Mouse (Mus musculus) myocyte (in vitro differentiated cells): Measurements from ENCODE around the gene Elac2. TPM values are rescaled to one million over a fixed set of nuclear protein-coding genes. Genes with fewer than 3 reads are reported as not detected.

Experiments
- H3K27me3 ChIP-seq: one replicate; pipeline ENCODE4 v1.6.1; 2011; ENCODE audit not compliant: control insufficient read depth, insufficient read depth, insufficient read length
- H3K36me3 ChIP-seq: one replicate; pipeline ENCODE4 v1.6.1; 2011; ENCODE audit not compliant: control insufficient read depth, insufficient read depth
- H3K4me2 ChIP-seq: one replicate; pipeline ENCODE4 v1.6.1; 2011; ENCODE audit warnings: low read depth, control low read depth
- H3K4me3 ChIP-seq: one replicate; pipeline ENCODE4 v1.5.1; 2011; ENCODE audit warnings: mild to moderate bottlenecking, control low read depth, moderate library complexity
- H3K79me2 ChIP-seq: one replicate; pipeline ENCODE4 v1.6.1; 2011; ENCODE audit not compliant: control insufficient read depth, insufficient read depth
- H3ac ChIP-seq: one replicate; pipeline ENCODE4 v1.6.1; 2011; ENCODE audit not compliant: control insufficient read depth, insufficient read length
- CEBPB ChIP-seq: IDR thresholded peaks from 2 replicates; pipeline ENCODE4 v1.6.1; 2011; ENCODE audit warnings: mild to moderate bottlenecking, moderate library complexity; ENCODE audit not compliant: poor library complexity, insufficient read depth, severe bottlenecking
- E2F4 ChIP-seq: IDR thresholded peaks from one replicate; pipeline ENCODE4 v1.6.1; 2011; ENCODE audit warnings: mild to moderate bottlenecking, control low read depth, moderate library complexity; ENCODE audit not compliant: insufficient read depth
- MAX ChIP-seq: IDR thresholded peaks from one replicate; pipeline ENCODE4 v1.6.1; 2011; ENCODE audit warnings: low read depth, mild to moderate bottlenecking, control low read depth
- MYOD1 ChIP-seq, 3 experiments: IDR thresholded peaks; one replicate each; pipeline ENCODE4 v1.6.1; 2011; ENCODE audit warnings: control low read depth in 2 of 3, low read depth in 2 of 3, mild to moderate bottlenecking in 2 of 3, moderate library complexity in 1 of 3; ENCODE audit not compliant: insufficient read length in 2 of 3, control insufficient read depth in 1 of 3
- MYOG ChIP-seq, 3 experiments: IDR thresholded peaks; one replicate each; pipeline ENCODE4 v1.6.1; 2011; ENCODE audit warnings: control low read depth in 2 of 3, low read depth in 2 of 3, mild to moderate bottlenecking in 2 of 3; ENCODE audit not compliant: insufficient read length in 2 of 3, control insufficient read depth in 1 of 3, insufficient read depth in 1 of 3
- POLR2A ChIP-seq: IDR thresholded peaks from one replicate; pipeline ENCODE4 v1.6.1; 2011; ENCODE audit warnings: low read depth, mild to moderate bottlenecking, control low read depth, moderate library complexity; ENCODE audit not compliant: insufficient read length
- POLR2AphosphoS2 ChIP-seq: IDR thresholded peaks from one replicate; pipeline ENCODE4 v1.6.1; 2011; ENCODE audit warnings: low read depth, control low read depth; ENCODE audit not compliant: insufficient read length
- REST ChIP-seq: IDR thresholded peaks from one replicate; pipeline ENCODE4 v1.6.1; 2011; ENCODE audit warnings: mild to moderate bottlenecking, control low read depth, moderate library complexity; ENCODE audit not compliant: insufficient read depth, insufficient read length
- SRF ChIP-seq: IDR thresholded peaks from one replicate; pipeline ENCODE4 v1.6.1; 2011; ENCODE audit warnings: low read depth; ENCODE audit not compliant: control insufficient read depth, insufficient read length
- TCF12 ChIP-seq: IDR thresholded peaks from one replicate; pipeline ENCODE4 v1.6.1; 2011; ENCODE audit warnings: mild to moderate bottlenecking, control low read depth; ENCODE audit not compliant: poor library complexity, insufficient read depth, severe bottlenecking
- TCF3 ChIP-seq: IDR thresholded peaks from one replicate; pipeline ENCODE4 v1.6.1; 2011; ENCODE audit warnings: low read depth, control low read depth; ENCODE audit not compliant: insufficient read length
- USF1 ChIP-seq: IDR thresholded peaks from one replicate; pipeline ENCODE4 v1.6.1; 2011; ENCODE audit warnings: low read depth, mild to moderate bottlenecking, control low read depth, moderate library complexity
- polyA plus RNA-seq: library from polyadenylated mRNA; unstranded; fragments of >200 nt; fragmentation: generic; extraction: Trizol; gene quantifications from one replicate; pipeline ENCODE4 v1.2.1, GENCODE M21; 2012; ENCODE audit warnings: missing spikeins

Elac2 gene
- polyA plus RNA-seq, 1 experiment, result 36.4 TPM

DNA sequence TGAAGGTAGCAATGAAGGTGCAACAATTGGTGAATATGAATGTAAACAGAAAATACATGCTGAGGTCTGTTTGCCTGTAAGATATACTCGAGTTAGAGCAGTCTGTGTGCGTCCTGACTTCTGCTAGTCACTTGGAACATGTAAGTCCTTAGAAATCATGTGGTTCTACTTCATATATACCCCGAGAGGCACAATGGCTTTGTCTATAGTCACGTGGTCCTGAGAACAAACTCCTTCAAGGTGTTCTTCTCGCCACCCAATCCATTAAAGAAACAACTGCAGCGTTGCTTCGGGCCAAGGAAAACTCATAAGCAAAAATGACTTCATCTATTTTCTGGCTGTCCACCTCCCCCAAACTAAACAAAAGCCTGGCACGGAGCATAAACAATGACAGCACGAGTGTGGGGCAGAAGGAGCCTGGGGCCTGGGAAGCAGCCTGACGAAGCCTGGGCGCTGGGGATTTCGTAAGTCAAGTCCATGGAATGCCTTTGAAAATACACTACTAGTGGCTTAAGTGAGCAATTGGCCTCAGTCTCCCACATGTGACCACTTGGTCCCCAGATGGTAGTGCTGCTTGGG, 60.8 kb downstream of the Elac2 start:
- H3K27me3 ChIP-seq, result no peaks in the 10 kb centered on the region
- no peaks in the 10 kb centered on the region for H3K36me3 ChIP-seq
- H3K4me2 ChIP-seq, result no peak overlapping the region
- H3K79me2 ChIP-seq, result no peaks in the 10 kb centered on the region
- TF ChIP-seq SRF, result no peak
- no peak for TF ChIP-seq MYOG (IDR thresholded peaks at IDR 0.05; ENCODE audit: control insufficient read depth in 1 of 3, insufficient read depth in 1 of 3, insufficient read length in 2 of 3, low read depth in 2 of 3)
- H3K4me3 ChIP-seq, result no peak overlapping the region
- no peak overlapping the region for H3ac ChIP-seq

DNA sequence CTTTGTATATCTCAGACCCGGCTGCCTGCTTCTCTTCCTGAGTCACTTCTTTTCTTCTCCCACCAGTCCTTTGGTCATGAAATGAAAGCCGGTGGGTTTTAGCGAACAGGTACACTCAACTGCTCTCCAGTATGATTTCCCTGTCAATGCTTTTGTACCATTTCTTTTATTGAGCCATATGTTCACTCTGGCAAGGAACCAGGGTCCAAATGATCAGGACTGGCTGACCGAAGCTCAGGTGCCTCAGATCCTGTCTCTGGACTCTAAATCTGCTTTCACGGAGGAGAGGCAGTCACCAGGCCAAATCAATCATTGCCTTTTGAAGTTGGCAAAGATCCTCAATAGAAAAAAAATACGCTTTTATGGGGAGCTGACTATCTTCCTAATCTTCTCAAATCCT, 61.7 kb downstream of the Elac2 start:
- H3K27me3 ChIP-seq, result no peaks in the 10 kb centered on the region
- H3K4me2 ChIP-seq, result no peak overlapping the region
- H3K4me3 ChIP-seq, result no peak overlapping the region
- H3K36me3 ChIP-seq, result peaks cover 3% of the 10 kb centered on the region
- TF ChIP-seq MAX (no peak), POLR2AphosphoS2 (no peak), SRF (no peak), MYOD1 (IDR thresholded peaks at IDR 0.05; ENCODE audit: control insufficient read depth in 1 of 3, insufficient read length in 2 of 3, low read depth in 2 of 3) (no peak), E2F4 (no peak)
- H3K79me2 ChIP-seq, result no peaks in the 10 kb centered on the region
- H3ac ChIP-seq, result no peak overlapping the region

DNA sequence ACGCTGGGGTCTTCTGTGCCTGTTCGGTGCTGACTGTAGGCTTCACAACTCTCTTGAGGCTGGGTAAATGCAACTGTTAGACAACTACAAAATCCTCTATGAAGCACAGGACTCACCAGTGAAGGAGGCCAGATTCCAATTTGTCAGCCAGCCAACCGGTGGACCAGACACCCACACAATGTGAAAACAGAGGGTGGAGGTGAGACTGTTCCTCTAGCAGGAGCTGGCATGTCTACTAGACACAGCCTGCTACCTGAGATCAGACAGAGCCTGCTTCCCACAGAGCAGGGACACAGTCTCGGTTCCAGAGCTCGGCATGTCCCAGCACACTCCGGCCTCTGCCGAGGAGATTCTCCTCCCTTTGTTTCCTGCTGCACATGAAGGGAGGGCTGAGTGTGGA, 70.3 kb downstream of the Elac2 start:
- Histone ChIP-seq H3K4me2 (no peak overlapping the region), H3K27me3 (no peaks in the 10 kb centered on the region), H3K79me2 (no peaks in the 10 kb centered on the region), H3K4me3 (no peak overlapping the region), H3K36me3 (peaks cover 3% of the 10 kb centered on the region), H3ac (no peak overlapping the region)
- TF ChIP-seq CEBPB, result no peak
- no peak for TF ChIP-seq MAX
- no peak for TF ChIP-seq USF1
- TF ChIP-seq POLR2AphosphoS2, result no peak
- TF ChIP-seq REST, result no peak
- TF ChIP-seq SRF, result no peak
- TF ChIP-seq MYOG (IDR thresholded peaks at IDR 0.05; ENCODE audit: control insufficient read depth in 1 of 3, insufficient read depth in 1 of 3, insufficient read length in 2 of 3, low read depth in 2 of 3), result no peak
- TF ChIP-seq E2F4, result no peak
- no peak for TF ChIP-seq POLR2A
- TF ChIP-seq TCF12, result no peak
- TF ChIP-seq MYOD1 (IDR thresholded peaks at IDR 0.05; ENCODE audit: control insufficient read depth in 1 of 3, insufficient read length in 2 of 3, low read depth in 2 of 3), result no peak
- TF ChIP-seq TCF3, result no peak

DNA sequence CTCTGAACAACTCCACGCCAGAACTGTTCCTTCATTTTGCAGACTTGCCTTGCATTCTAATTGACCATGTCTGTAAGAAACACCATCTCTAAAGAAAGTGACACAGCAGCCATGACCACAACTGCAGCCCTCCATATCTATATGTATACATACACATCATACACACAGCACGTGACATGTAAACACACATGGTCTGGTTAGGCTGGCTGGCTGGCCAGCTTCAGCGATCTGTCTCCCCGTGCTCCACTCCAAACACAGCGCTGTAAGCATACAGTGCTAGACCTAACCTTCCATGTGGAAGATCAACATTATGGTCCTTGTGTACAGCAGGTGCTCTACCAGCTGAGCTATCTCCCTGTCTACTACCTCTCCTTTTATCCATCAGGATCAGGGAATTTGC, 72.0 kb downstream of the Elac2 start:
- H3K4me3 ChIP-seq, result no peak overlapping the region
- H3K79me2 ChIP-seq, result no peaks in the 10 kb centered on the region
- no peaks in the 10 kb centered on the region for H3K36me3 ChIP-seq
- TF ChIP-seq SRF (no peak), TCF3 (no peak), MYOG (IDR thresholded peaks at IDR 0.05; ENCODE audit: control insufficient read depth in 1 of 3, insufficient read depth in 1 of 3, insufficient read length in 2 of 3, low read depth in 2 of 3) (no peak)
- H3ac ChIP-seq, result no peak overlapping the region
- H3K4me2 ChIP-seq, result no peak overlapping the region
- no peaks in the 10 kb centered on the region for H3K27me3 ChIP-seq

Other genes with a start within 250 kb of the Elac2 start
- not detected for gene 1700086D15Rik, start 180.9 kb downstream of the Elac2 start, polyA plus RNA-seq
- gene Arhgap44, start 183.9 kb downstream of the Elac2 start, polyA plus RNA-seq, result 7.5 TPM